Mouse (Mus musculus): ENCODE data around the gene Pofut2. TPM values are rescaled to one million over a fixed set of nuclear protein-coding genes. Genes with fewer than 3 reads are reported as not detected.

Pofut2 gene
- polyA plus RNA-seq, 1 experiment from 2014 or later: 139 TPM

DNA sequence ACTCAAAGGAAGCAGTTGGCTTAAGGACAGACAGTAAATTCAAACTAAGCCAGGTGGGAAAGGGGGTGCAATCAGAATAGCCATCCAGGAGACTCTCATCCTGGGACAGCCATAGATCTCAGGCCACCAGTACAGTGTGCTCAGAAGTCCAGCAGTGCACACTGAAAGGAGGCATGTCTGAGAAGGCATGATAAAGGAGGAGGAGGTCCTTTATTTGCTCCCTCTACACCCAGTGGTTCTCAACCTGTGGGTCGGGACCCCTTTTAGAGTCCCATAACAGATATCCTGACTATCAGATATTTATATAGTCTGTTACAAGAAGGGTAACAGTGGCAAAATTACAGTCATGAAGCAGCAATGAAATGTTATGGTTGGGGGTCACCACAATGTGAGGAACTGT, 25.8 kb upstream of the Pofut2 start:
- 76% methylated on average over 1 of the region's 1 CpGs for WGBS
- Histone ChIP-seq H3K36me3 (no peaks in the 10 kb centered on the region), H3K4me1 (peaks cover 34% of the 10 kb centered on the region)

DNA sequence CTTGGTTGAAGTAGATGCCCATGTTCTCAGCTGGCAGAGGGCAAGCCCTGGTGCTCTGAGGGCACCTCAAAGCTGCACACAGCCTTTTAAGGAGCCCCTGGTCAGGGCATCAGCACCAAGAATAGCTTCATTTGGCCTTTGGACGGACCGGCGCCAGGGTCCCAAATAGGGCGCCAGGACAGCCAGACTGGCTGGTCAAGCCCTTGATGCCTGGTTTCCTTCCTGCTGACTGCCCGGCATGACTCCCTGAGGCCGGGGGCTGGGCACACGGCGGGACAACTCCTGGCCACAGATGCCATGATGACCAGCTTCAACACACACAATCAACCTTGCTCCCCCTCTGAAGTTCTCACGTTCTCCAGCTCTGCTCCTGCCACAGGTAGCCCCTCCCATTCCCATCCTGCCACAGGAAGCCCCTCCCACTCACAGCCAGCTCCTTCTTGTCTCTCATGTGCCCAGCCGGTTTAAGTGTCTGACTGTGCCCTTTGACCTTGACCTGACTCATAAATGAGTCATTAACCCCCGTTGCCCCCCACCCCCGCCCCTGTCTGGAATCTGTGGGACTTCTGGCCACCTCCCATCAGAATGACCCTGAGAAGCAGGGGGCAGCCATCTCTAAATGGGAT, 23.9 kb upstream of the Pofut2 start:
- Histone ChIP-seq H3K4me1 (peaks cover 24% of the 10 kb centered on the region), H3K4me2 (no peak overlapping the region), H3K9me3 (no peaks in the 10 kb centered on the region), H3K27ac (no peak overlapping the region), H3K36me3 (no peaks in the 10 kb centered on the region), H3K27me3 (no peaks in the 10 kb centered on the region), H3K9ac (no peak overlapping the region), H3K4me3 (no peak overlapping the region)
- ATAC-seq (ENCODE audit: borderline replicate concordance, extremely low read depth, low FRiP score, low TSS enrichment): no peak
- WGBS: 67% methylated on average over 12 of the region's 12 CpGs

More for the DNA sequence above, 25.8 kb upstream of the Pofut2 start:
- no peaks in the 10 kb centered on the region for H3K27me3 ChIP-seq
- ATAC-seq (ENCODE audit: borderline replicate concordance, extremely low read depth, low FRiP score, low TSS enrichment): no peak
- no peak overlapping the region for H3K9ac ChIP-seq
- H3K27ac ChIP-seq: no peak overlapping the region
- no peaks in the 10 kb centered on the region for H3K9me3 ChIP-seq
- H3K4me3 ChIP-seq: no peak overlapping the region
- no peak overlapping the region for H3K4me2 ChIP-seq

DNA sequence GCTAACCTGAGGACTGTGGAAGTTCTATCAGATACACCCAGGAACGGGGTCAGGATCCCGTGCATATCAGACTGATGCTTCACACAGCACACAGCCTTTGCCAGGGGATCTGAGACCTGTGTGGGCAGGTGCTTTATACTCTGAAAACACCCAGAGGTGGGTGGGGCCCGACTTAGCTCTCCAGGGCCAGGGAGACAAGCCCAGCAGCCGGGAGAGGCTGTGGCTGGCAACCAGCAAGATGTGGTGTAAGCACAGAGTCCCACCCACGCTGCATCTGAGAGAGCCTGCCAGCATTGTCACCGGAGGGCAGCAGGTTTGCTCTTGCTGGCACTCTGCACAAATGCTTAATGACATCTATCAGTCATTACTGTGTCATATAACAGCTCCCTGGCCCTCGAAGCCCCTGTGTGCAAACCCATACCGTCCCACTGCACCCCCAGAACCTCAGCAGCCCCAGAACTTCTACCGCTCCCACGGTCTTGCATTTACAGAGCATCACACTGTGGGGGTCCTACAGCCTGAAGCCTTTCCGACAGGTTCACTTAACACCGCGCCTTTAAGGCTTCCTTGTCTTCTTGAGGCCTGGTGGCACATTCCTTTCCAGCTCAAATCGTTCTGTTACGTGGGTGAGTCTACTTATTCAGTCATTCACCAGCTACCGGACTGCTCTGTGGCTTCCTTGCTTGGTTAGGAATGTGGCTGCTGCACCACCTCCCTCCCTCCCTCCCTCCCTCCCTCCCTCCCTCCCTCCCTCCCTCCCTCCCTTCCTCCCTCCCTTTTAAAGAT, 21.0 kb upstream of the Pofut2 start:
- WGBS: 52% methylated on average over 16 of the region's 16 CpGs
- H3K4me1 ChIP-seq: peaks cover 29% of the 10 kb centered on the region
- no peaks in the 10 kb centered on the region for H3K27me3 ChIP-seq
- peak overlapping the region; percentile 63 for H3K27ac ChIP-seq
- no peak overlapping the region for H3K4me2 ChIP-seq
- H3K4me3 ChIP-seq: no peak overlapping the region
- H3K9me3 ChIP-seq: no peaks in the 10 kb centered on the region
- H3K36me3 ChIP-seq: no peaks in the 10 kb centered on the region
- ATAC-seq (ENCODE audit: borderline replicate concordance, extremely low read depth, low FRiP score, low TSS enrichment): no peak
- no peak overlapping the region for H3K9ac ChIP-seq

DNA sequence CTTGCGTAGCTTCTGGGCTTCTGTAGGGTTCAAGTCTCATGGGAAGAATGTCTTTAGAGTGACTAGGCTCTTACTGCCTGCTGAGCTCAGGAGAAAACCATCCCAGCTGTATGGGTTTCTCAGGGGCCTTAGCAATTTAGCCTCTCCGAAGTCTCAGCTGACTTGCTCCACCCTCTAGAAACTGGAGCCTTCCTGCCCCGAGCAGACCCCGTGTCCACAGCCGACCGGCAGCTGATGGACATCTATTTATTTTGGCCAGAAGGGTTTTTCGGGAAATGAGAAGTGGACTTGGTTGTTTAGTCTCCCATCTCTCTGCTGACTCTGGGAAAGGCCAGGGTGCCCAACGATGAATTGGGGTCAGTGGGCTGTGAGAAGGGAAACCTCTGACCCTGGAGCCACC, 18.3 kb upstream of the Pofut2 start:
- Histone ChIP-seq H3K4me1 (peaks cover 35% of the 10 kb centered on the region), H3K36me3 (no peaks in the 10 kb centered on the region), H3K4me2 (no peak overlapping the region), H3K27ac (no peak overlapping the region), H3K9ac (no peak overlapping the region), H3K4me3 (no peak overlapping the region), H3K27me3 (no peaks in the 10 kb centered on the region), H3K9me3 (no peaks in the 10 kb centered on the region)
- 39% methylated on average over 8 of the region's 8 CpGs for WGBS
- ATAC-seq (ENCODE audit: borderline replicate concordance, extremely low read depth, low FRiP score, low TSS enrichment): no peak

DNA sequence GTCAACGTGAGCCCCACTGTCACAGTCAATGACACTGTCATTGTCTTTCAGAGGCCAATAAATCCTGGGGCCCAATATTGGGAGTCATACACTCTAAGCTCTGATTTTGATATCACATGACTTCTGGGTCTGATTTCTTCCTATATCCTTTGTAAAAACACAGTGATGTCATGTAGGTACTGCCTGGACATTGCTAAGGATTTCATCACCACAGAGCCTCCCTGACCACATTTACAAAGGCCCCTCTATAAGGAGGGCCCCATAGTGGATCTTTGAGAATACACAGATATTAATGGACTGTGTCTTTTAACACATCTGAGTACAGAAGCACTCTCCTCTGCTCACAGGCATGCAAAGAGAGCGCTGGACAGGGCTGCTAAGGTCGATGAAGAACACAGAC, 16.6 kb upstream of the Pofut2 start:
- H3K27me3 ChIP-seq: no peaks in the 10 kb centered on the region
- no peaks in the 10 kb centered on the region for H3K36me3 ChIP-seq
- H3K9ac ChIP-seq: no peak overlapping the region
- H3K27ac ChIP-seq: peak overlapping the region; percentile 65; the same call in 1 of the 2 replicates
- 60% methylated on average over 3 of the region's 3 CpGs for WGBS
- H3K4me1 ChIP-seq: peaks cover 44% of the 10 kb centered on the region
- no peaks in the 10 kb centered on the region for H3K9me3 ChIP-seq
- no peak overlapping the region for H3K4me3 ChIP-seq
- no peak overlapping the region for H3K4me2 ChIP-seq
- ATAC-seq (ENCODE audit: borderline replicate concordance, extremely low read depth, low FRiP score, low TSS enrichment): no peak

DNA sequence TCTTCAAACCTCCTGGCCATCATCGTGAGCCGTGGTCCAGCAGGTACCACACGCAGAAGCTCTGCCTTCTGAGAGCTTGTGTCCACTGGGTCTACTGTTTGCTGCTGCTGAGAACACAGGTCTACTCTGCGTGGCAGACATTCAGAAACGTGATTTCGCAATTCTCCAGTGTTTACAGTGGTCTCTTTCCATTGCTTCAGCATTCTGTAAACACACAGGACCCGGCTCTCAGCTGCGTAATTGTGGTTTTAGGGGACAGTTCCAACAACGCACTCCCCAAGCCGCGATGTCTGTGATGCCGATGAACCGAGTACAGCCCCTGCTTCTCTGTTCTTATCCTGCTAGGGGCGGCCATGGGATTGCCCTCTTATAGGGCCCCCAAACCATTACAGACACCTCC, 16.1 kb upstream of the Pofut2 start:
- ATAC-seq (ENCODE audit: borderline replicate concordance, extremely low read depth, low FRiP score, low TSS enrichment): peak; percentile 74

DNA sequence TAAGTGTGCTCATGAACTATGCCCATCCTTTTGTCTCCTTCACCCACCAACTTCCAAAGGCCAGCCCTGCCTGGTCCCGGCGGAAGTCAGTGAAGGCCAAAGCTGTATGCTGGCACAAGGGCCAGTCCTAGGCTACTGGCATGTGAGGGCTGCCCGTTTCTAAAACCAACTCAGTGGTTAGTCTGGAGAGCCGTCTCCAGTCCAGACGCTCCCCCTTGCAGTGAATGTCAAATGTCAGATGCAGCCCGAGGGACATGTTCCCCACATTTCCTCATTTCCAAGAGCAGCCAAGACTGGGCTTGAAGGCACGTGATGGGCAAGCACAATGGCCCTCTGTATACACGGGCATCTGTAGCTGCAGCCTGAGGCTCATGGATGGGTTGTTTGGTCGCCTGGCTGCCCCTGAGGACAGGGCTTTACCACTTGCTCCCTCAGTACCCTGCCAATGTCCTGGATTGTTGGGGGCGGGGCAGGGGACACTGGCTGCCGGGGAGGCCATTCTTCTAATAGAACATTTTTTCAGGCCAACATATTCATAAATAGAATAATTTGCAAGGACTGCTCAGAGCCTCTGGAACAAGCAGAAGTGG, 15.4 kb upstream of the Pofut2 start:
- H3K9ac ChIP-seq: no peak overlapping the region
- H3K27ac ChIP-seq: peak overlapping the region; percentile 65
- H3K36me3 ChIP-seq: no peaks in the 10 kb centered on the region
- no peak overlapping the region for H3K4me2 ChIP-seq
- peaks cover 43% of the 10 kb centered on the region for H3K4me1 ChIP-seq
- peak; percentile 1; the same call in 1 of the 2 replicates for ATAC-seq (ENCODE audit: borderline replicate concordance, extremely low read depth, low FRiP score, low TSS enrichment)
- H3K9me3 ChIP-seq: no peaks in the 10 kb centered on the region
- H3K27me3 ChIP-seq: no peaks in the 10 kb centered on the region
- no peak overlapping the region for H3K4me3 ChIP-seq
- 60% methylated on average over 11 of the region's 11 CpGs for WGBS

More for the DNA sequence above, 16.1 kb upstream of the Pofut2 start:
- Histone ChIP-seq H3K36me3 (no peaks in the 10 kb centered on the region), H3K27ac (peak overlapping the region; percentile 65), H3K9ac (no peak overlapping the region), H3K4me1 (peaks cover 45% of the 10 kb centered on the region), H3K27me3 (no peaks in the 10 kb centered on the region), H3K9me3 (no peaks in the 10 kb centered on the region), H3K4me3 (no peak overlapping the region), H3K4me2 (no peak overlapping the region)
- 37% methylated on average over 14 of the region's 14 CpGs for WGBS

DNA sequence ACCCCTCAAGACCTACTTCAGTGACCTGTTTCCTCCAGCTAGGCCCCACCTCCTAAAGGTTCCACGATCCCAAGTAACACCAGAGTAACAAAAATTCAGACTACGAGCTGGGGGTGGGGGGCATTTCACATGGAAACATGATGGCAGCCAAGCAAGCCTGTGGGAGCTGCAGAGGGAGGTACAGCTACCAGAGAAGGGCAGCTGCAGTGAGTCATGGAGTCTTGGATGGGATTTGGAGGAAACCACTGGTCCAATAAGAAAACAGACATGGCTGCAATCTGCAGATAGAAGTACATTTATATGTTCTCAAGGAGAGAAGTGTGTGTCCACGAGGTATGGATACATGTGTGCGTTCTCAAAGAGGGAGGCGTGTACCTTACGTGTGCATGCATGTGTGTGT, 14.2 kb upstream of the Pofut2 start:
- Histone ChIP-seq H3K4me2 (no peak overlapping the region), H3K9me3 (no peaks in the 10 kb centered on the region), H3K27me3 (no peaks in the 10 kb centered on the region), H3K4me3 (no peak overlapping the region), H3K4me1 (peaks cover 44% of the 10 kb centered on the region), H3K36me3 (no peaks in the 10 kb centered on the region), H3K9ac (no peak overlapping the region), H3K27ac (no peak overlapping the region)
- 91% methylated on average over 6 of the region's 6 CpGs for WGBS
- ATAC-seq (ENCODE audit: borderline replicate concordance, extremely low read depth, low FRiP score, low TSS enrichment): no peak

DNA sequence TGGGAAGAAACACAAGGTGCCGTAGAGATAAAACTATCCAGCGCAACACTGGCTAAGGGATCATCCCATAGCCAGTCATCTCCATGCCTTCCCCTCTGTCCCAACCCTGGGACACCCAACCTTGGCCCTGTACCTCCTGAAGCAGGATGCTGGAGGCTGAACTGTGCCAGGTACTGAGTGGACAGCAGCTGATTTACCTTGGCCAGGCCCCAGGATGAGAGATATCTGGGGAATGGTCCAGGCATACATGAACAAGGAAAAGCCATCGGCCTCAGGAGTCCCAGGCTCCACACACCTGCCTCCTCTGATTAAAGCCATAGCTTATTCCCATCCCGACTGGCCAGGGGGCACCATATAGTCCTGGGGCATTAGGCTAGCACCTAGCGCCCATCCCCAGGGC, 12.0 kb upstream of the Pofut2 start:
- 71% methylated on average over 5 of the region's 5 CpGs for WGBS
- Histone ChIP-seq H3K9ac (no peak overlapping the region), H3K27me3 (no peaks in the 10 kb centered on the region), H3K4me2 (no peak overlapping the region), H3K4me1 (peaks cover 58% of the 10 kb centered on the region), H3K9me3 (no peaks in the 10 kb centered on the region), H3K27ac (no peak overlapping the region), H3K36me3 (no peaks in the 10 kb centered on the region), H3K4me3 (no peak overlapping the region)
- no peak for ATAC-seq (ENCODE audit: borderline replicate concordance, extremely low read depth, low FRiP score, low TSS enrichment)

DNA sequence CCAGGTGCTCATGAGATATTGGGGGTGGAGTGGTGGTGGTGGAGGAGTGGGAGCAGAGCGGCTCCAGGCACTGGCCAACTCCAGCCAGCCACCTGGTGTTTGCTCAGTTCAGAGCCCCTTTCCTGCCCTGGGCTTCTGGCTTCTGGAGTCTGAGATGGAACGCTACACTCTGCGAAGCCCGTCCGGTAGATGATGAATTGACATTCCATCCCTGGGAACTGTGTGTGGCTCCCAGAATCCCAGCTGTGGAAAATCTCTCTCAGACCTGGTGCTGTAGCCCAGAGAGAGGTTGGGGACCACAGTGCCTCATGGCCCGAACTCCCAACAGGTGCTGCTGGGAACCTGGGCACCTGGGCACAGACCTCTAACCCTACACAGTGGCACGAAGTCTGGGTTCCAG, 11.3 kb upstream of the Pofut2 start:
- WGBS: 11% methylated on average over 7 of the region's 7 CpGs
- Histone ChIP-seq H3K4me2 (no peak overlapping the region), H3K27me3 (no peaks in the 10 kb centered on the region), H3K27ac (no peak overlapping the region), H3K36me3 (no peaks in the 10 kb centered on the region), H3K9me3 (no peaks in the 10 kb centered on the region), H3K9ac (no peak overlapping the region), H3K4me3 (no peak overlapping the region), H3K4me1 (peaks cover 58% of the 10 kb centered on the region)
- ATAC-seq (ENCODE audit: borderline replicate concordance, extremely low read depth, low FRiP score, low TSS enrichment): no peak

DNA sequence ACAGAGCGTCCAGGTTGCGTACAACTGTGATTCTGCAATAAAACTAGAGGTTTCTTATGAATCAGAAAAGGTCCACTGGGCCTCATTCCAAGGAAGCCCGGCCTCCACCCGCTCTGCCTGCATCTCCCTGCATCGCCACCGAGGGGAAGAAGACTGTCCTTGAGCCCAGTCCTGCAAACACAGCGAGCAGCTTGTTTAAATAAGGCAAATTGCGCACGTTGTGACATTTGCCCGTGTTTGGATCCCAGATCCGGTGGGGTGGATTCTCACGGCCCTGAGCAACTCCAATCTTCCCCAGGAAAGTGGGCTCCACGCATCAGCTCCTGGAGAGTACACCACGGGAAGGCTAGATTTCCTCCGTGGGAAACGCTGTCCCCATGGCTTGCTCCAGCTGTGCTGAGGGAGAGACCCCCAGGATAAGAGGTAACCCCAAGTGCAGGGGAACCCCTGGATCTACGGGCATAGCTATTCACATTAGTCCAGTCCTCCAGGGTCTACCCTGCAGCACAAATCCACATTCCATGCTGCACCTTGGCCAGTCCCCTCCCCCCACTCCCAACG, 7.7 kb upstream of the Pofut2 start:
- no peak overlapping the region for H3K4me3 ChIP-seq
- whole genome bisulfite sequencing: 20% methylated on average over 18 of the region's 18 CpGs
- H3K4me2 ChIP-seq: peak overlapping the region; percentile 39
- peaks cover 54% of the 10 kb centered on the region for H3K4me1 ChIP-seq
- peak overlapping the region; percentile 68 for H3K27ac ChIP-seq
- peak; percentile 32; the same call in 1 of the 2 replicates for ATAC-seq (ENCODE audit: borderline replicate concordance, extremely low read depth, low FRiP score, low TSS enrichment)
- H3K36me3 ChIP-seq: no peaks in the 10 kb centered on the region
- H3K9me3 ChIP-seq: no peaks in the 10 kb centered on the region
- no peak overlapping the region for H3K9ac ChIP-seq
- no peaks in the 10 kb centered on the region for H3K27me3 ChIP-seq

Measured in lung, embryonic 15.5 days (tissue).